Comparison of ENCODE assay signal across 7 mouse cellular contexts in genomic region chr7:133112351-133112831, GRCm38 (mm10). TPM values are rescaled to one million over a fixed set of nuclear protein-coding genes. Genes with fewer than 3 reads are reported as not detected.
DNase-seq lines count a peak whose midpoint lies in the region; ATAC-seq and TF ChIP-seq lines count a peak whose summit lies in the region.

No protein-coding gene starts in this region.

- H3K4me3 ChIP-seq in lung, postnatal 0 days (ENCODE audit: low read depth, low read length), result no peak overlapping the region
- H3K4me3 ChIP-seq in intestine, embryonic 16.5 days (ENCODE audit: low read length), result no peak overlapping the region
- H3K4me3 ChIP-seq in stomach, embryonic 14.5 days (ENCODE audit: low read depth, low read length), result no peak overlapping the region

- peaks cover 40% of the 10 kb centered on the region for H3K4me1 ChIP-seq in lung, postnatal 0 days (ENCODE audit: insufficient read depth, low read depth, low read length)
- H3K4me1 ChIP-seq in intestine, embryonic 16.5 days (ENCODE audit: control insufficient read depth, insufficient read depth, low read length), result peaks cover 58% of the 10 kb centered on the region
- H3K4me1 ChIP-seq in stomach, embryonic 14.5 days (ENCODE audit: control insufficient read depth, insufficient read depth, low read length), result peaks cover 70% of the 10 kb centered on the region

- H3K27ac ChIP-seq in lung, postnatal 0 days (ENCODE audit: low read length), result peak overlapping the region; percentile 51; the same call in 1 of the 2 replicates
- peak overlapping the region; percentile 72 for H3K27ac ChIP-seq in intestine, embryonic 16.5 days (ENCODE audit: low read length)
- H3K27ac ChIP-seq in stomach, embryonic 14.5 days (ENCODE audit: low read length), result peak overlapping the region; percentile 70; the same call in 1 of the 2 replicates

- H3K27me3 ChIP-seq in lung, postnatal 0 days (replicated peaks; ENCODE audit: insufficient read depth, low read length), result no peaks in the 10 kb centered on the region
- H3K27me3 ChIP-seq in intestine, embryonic 16.5 days (replicated peaks; ENCODE audit: control insufficient read depth, insufficient read depth, low read length), result no peaks in the 10 kb centered on the region
- H3K27me3 ChIP-seq in stomach, embryonic 14.5 days (ENCODE audit: control insufficient read depth, insufficient read depth, low read length), result no peaks in the 10 kb centered on the region

- no peaks in the 10 kb centered on the region for H3K9me3 ChIP-seq in lung, postnatal 0 days (ENCODE audit: low read length)
- no peaks in the 10 kb centered on the region for H3K9me3 ChIP-seq in intestine, embryonic 16.5 days (ENCODE audit: control insufficient read depth, low read length)
- H3K9me3 ChIP-seq in stomach, embryonic 14.5 days (ENCODE audit: control insufficient read depth, low read depth, low read length), result no peaks in the 10 kb centered on the region

- peak; percentile 44 for DNase-seq in lung, postnatal 0 days (ENCODE audit: low spot score)
- no peak for DNase-seq in lung, postnatal 25 days (ENCODE audit: low spot score)
- peak; percentile 47 for DNase-seq in embryo, embryonic 9.5 days (ENCODE audit: extremely low spot score)
- DNase-seq in T-cell, adult 2 months (ENCODE audit: low spot score), result no peak
- no peak for DNase-seq in adrenal gland, postnatal 36 days

- TF ChIP-seq EP300 in lung, postnatal 0 days (IDR thresholded peaks at IDR 0.05), result no peak

- no peaks in the 10 kb centered on the region for H3K36me3 ChIP-seq in lung, postnatal 0 days (ENCODE audit: insufficient read depth, low read length)
- no peaks in the 10 kb centered on the region for H3K36me3 ChIP-seq in intestine, embryonic 16.5 days (ENCODE audit: control insufficient read depth, insufficient read depth, low read length)
- H3K36me3 ChIP-seq in stomach, embryonic 14.5 days (ENCODE audit: control insufficient read depth, insufficient read depth, low read length), result no peaks in the 10 kb centered on the region

- ATAC-seq in lung, postnatal 0 days, result peak; percentile 57
- peak; percentile 55 for ATAC-seq in intestine, embryonic 16.5 days
- ATAC-seq in stomach, embryonic 14.5 days (ENCODE audit: insufficient number of reproducible peaks, insufficient read depth, low FRiP score, low read depth), result peak; percentile 60

- H3K9ac ChIP-seq in lung, postnatal 0 days (replicated peaks; ENCODE audit: low read depth), result no peak overlapping the region
- no peak overlapping the region for H3K9ac ChIP-seq in intestine, embryonic 16.5 days (ENCODE audit: low read depth, low read length)
- no peak overlapping the region for H3K9ac ChIP-seq in stomach, embryonic 14.5 days (replicated peaks; ENCODE audit: low read depth, low read length)

- H3K4me2 ChIP-seq in lung, postnatal 0 days (replicated peaks; ENCODE audit: low read depth, low read length), result no peak overlapping the region
- H3K4me2 ChIP-seq in intestine, embryonic 16.5 days (ENCODE audit: low read depth, low read length), result 0 out of 2 replicates have a peak overlapping the region, but pooled peaks have one; percentile 15
- no peak overlapping the region for H3K4me2 ChIP-seq in stomach, embryonic 14.5 days (replicated peaks; ENCODE audit: low read depth, low read length)

- TF ChIP-seq CTCF in lung, postnatal 0 days (IDR thresholded peaks at IDR 0.05), result no peak

- WGBS in lung, postnatal 0 days, result 21% methylated on average over 6 of the region's 6 CpGs
- WGBS in intestine, embryonic 16.5 days, result 23% methylated on average over 6 of the region's 6 CpGs
- WGBS in stomach, embryonic 14.5 days, result 32% methylated on average over 6 of the region's 6 CpGs

RNA-seq across cellular contexts. Expression of gene Fgfr2, which starts 10.8 kb away (rescaled TPM):
- 100 and 110 TPM in 2 replicates for polyA plus RNA-seq in lung, postnatal 0 days (2015; fragmentation: Nextera tagmentation; extraction: Ambion mirVana)
- polyA plus RNA-seq in intestine, embryonic 16.5 days (2015; fragmentation: Nextera tagmentation; extraction: Ambion mirVana), result 47.3 and 47.6 TPM in 2 replicates
- polyA plus RNA-seq in stomach, embryonic 14.5 days (2014; fragmentation: Nextera tagmentation; extraction: Ambion mirVana), result 165 and 169 TPM in 2 replicates
- 100 to 1,000 TPM; 190 to 480 TPM for total RNA-seq in adrenal gland, postnatal 36 days (2021)

RNA-seq across cellular contexts. Expression of gene Ctbp2, which starts 11.8 kb away (rescaled TPM):
- 45.6 and 51.2 TPM in 2 replicates for polyA plus RNA-seq in lung, postnatal 0 days (2015; fragmentation: Nextera tagmentation; extraction: Ambion mirVana)
- 78.3 and 80.2 TPM in 2 replicates for polyA plus RNA-seq in intestine, embryonic 16.5 days (2015; fragmentation: Nextera tagmentation; extraction: Ambion mirVana)
- 117 and 120 TPM in 2 replicates for polyA plus RNA-seq in stomach, embryonic 14.5 days (2014; fragmentation: Nextera tagmentation; extraction: Ambion mirVana)
- 10 to 100 TPM; 65.6 to 68.6 TPM for total RNA-seq in adrenal gland, postnatal 36 days (2021)

Comparison
In these comparisons a context has a peak if more than half of its experiments do, and no peak if none do; other contexts are left out.
1. DNase-seq: peak in lung, postnatal 0 days (single experiment) and embryo, embryonic 9.5 days (single experiment); none in lung, postnatal 25 days (single experiment), T-cell, adult 2 months (single experiment) and adrenal gland, postnatal 36 days (0 of 2).
2. Peak in every context shown above with its lines, with median percentiles within 50 percentile points of each other: ATAC-seq and H3K27ac ChIP-seq.